Mouse (Mus musculus) brain, embryonic 14.5 days (tissue): ENCODE measurements around the gene Ankrd11.

Source experiments
- CTCF ChIP-seq: fragments of 200-500 bp; IDR thresholded peaks from 2 replicates; pipeline ENCODE4 v1.5.1; 2012; ENCODE audit warnings: inconsistent platforms, mild to moderate bottlenecking, moderate library complexity, borderline replicate concordance; ENCODE audit not compliant: insufficient read depth, insufficient read length; ENCODE audit errors: extremely low read depth
- POLR2A ChIP-seq: fragments of 200-500 bp; IDR thresholded peaks from 2 replicates; pipeline ENCODE4 v1.6.1; 2012; ENCODE audit warnings: mild to moderate bottlenecking, inconsistent platforms, borderline replicate concordance; ENCODE audit not compliant: poor library complexity, insufficient read depth, insufficient read length, severe bottlenecking; ENCODE audit errors: extremely low read depth

GRCm38 (mm10) chr8:122932561-122932959 lies 109.5 kb downstream of the Ankrd11 start:
- TF ChIP-seq POLR2A (no peak), CTCF (no peak)
